In the genomic region with DNA sequence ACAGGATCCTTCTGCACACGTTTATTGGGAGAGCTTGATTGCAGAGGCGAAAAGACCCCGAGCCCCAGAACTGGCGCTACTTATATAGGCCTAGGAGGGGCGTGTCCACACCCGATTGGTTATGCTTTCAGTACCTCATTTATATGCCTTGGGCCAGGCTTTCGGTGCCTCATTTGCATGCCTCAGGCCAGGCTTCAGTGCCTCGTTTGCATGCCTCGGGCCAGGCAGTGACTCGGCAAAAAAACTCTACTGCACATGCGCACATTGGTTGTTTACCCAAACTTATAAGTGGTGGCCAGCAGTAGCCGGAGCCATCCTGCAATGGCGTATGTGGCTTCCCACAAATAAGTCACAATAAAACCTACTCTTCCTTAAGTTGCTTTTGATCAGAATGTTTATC, we compare ENCODE assay signal across 7 mouse cellular contexts. TPM values are rescaled to one million over a fixed set of nuclear protein-coding genes. Genes with fewer than 3 reads are reported as not detected.
A peak's percentile ranks its signal among the peaks of the same experiment; 100 is the strongest.
DNase-seq lines count a peak whose midpoint lies in the region; TF ChIP-seq lines count a peak whose summit lies in the region.
"Not testable (repeated sequence)": the region's sequence is repeated elsewhere in the genome, so short reads cannot be mapped to it uniquely, and the experiment has no call there.

No protein-coding gene starts in this region.

- dilution Hi-C loops in CH12.LX (cut with MboI; ENCODE audit: extremely low pct_ligation_motif_present, extremely low pct_unique_long_range_greater_than_20kb, low sequenced_read_pairs), result not testable (repeated sequence)

- in situ Hi-C loops in CH12.LX (cut with MboI; ENCODE audit: low pct_ligation_motif_present, low pct_unique_long_range_greater_than_20kb, low sequenced_read_pairs); ES-E14 (cut with MboI; ENCODE audit: low sequenced_read_pairs in 2 of 2, unreplicated experiment in 2 of 2): not testable (repeated sequence)

- H3K27ac ChIP-seq in CH12.LX (ENCODE audit: insufficient read depth, low read depth), result not testable (repeated sequence)
- peak overlapping the region; percentile 28; the same call in 1 of the 2 replicates for H3K27ac ChIP-seq in ES-E14 (ENCODE audit: insufficient read depth, low read depth, low read length, poor library complexity, severe bottlenecking)

- TF ChIP-seq EP300 in CH12.LX (IDR thresholded peaks at IDR 0.05; ENCODE audit: low read length), result not testable (repeated sequence)

- not testable (repeated sequence) for TF ChIP-seq RAD21 in CH12.LX (IDR thresholded peaks at IDR 0.05; ENCODE audit: low read depth, low read length)

- not testable (repeated sequence) for H3K79me2 ChIP-seq in CH12.LX (replicated peaks; ENCODE audit: control insufficient read depth, extremely low read depth, insufficient read depth, poor library complexity, severe bottlenecking)

- TF ChIP-seq POLR2A in CH12.LX (IDR thresholded peaks at IDR 0.05; ENCODE audit: low read depth, low read length), result not testable (repeated sequence)

- not testable (repeated sequence) for H3K27me3 ChIP-seq in CH12.LX (replicated peaks)

- H3K9ac ChIP-seq in CH12.LX (ENCODE audit: insufficient read depth, low read depth); ES-E14 (ENCODE audit: insufficient read depth, low read depth, low read length, poor library complexity, severe bottlenecking): not testable (repeated sequence)

- TF ChIP-seq CTCF in CH12.LX (conservative IDR thresholded peaks at IDR 0.05 in 1 of 2, IDR thresholded peaks at IDR 0.05 in 1 of 2; ENCODE audit: low read depth in 2 of 2, low read length in 2 of 2), result not testable (repeated sequence)

- not testable (repeated sequence) for H3K9me3 ChIP-seq in CH12.LX (replicated peaks; ENCODE audit: low read length); ES-E14 (ENCODE audit: control insufficient read depth, insufficient read depth, low read depth, low read length)

- DNase-seq in A20 (ENCODE audit: low read depth, low spot score), result peak; percentile 13
- peak; percentile 37 for DNase-seq in CH12.LX (ENCODE audit: extremely low read depth)
- DNase-seq in ES-CJ7 (ENCODE audit: low read depth, low spot score), result peak; percentile 26
- DNase-seq in ES-E14 (ENCODE audit: low read depth, low spot score), result not testable (repeated sequence)
- DNase-seq in R1 (ENCODE audit: low read depth, low spot score), result peak; percentile 64
- peak; percentile 16 for DNase-seq in ZHBTc4 (ENCODE audit: low read depth, low spot score)
- DNase-seq in heart, adult 11 months, result peak; percentile 74

- H3K4me3 ChIP-seq in CH12.LX (replicated peaks in 1 of 3; ENCODE audit: low read depth in 2 of 3, low read length in 2 of 3, poor library complexity in 1 of 3); ES-E14 (ENCODE audit: insufficient read depth in 1 of 2, low read depth in 1 of 2, low read length in 2 of 2, poor library complexity in 1 of 2, severe bottlenecking in 1 of 2): not testable (repeated sequence)

- not testable (repeated sequence) for H3K4me2 ChIP-seq in CH12.LX (ENCODE audit: insufficient read depth, low read depth, poor library complexity, severe bottlenecking)

- H3K36me3 ChIP-seq in CH12.LX (replicated peaks in 1 of 2; ENCODE audit: control insufficient read depth in 1 of 2, insufficient read depth in 1 of 2, low read length in 1 of 2); ES-E14 (ENCODE audit: control insufficient read depth, insufficient read depth, low read length, poor library complexity, severe bottlenecking): not testable (repeated sequence)

- not testable (repeated sequence) for H3K4me1 ChIP-seq in CH12.LX (ENCODE audit: control insufficient read depth in 1 of 2, insufficient read depth in 2 of 2); ES-E14 (ENCODE audit: control insufficient read depth in 2 of 2, insufficient read depth in 2 of 2, low read length in 2 of 2, poor library complexity in 1 of 2)

TF ChIP-seq in ES-E14, 5 proteins besides CTCF, POLR2A, EP300 and RAD21:
- peak; percentile 59 for TF ChIP-seq MAFK (IDR thresholded peaks at IDR 0.05; ENCODE audit: insufficient read depth, low read depth, low read length)

RNA-seq across cellular contexts. Expression of a gene that starts 42.6 kb away (rescaled TPM):
- total RNA-seq in CH12.LX (2012; rRNA removed), result 53.3 and 74.5 TPM in 2 replicates
- 87.9 and 95.7 TPM in 2 replicates for total RNA-seq in CH12.LX (2014; rRNA removed)
- polyA plus RNA-seq in CH12.LX (2012; ENCODE audit: insufficient read length, low read depth), result 66.9 and 81.2 TPM in 2 replicates
- total RNA-seq in ES-E14 (2012; rRNA removed), result 48.5 and 70.4 TPM in 2 replicates
